In genomic region chr5:139819538-139820181, GRCm38 (mm10) we compare ENCODE assay signal across 12 mouse cellular contexts. TPM values are rescaled to one million over a fixed set of nuclear protein-coding genes. Genes with fewer than 3 reads are reported as not detected.
DNase-seq lines count a peak whose midpoint lies in the region; ATAC-seq and TF ChIP-seq lines count a peak whose summit lies in the region.
"Had no signal": no experiment of that assay in that cellular context is flagged by ENCODE, and none has a peak within 500 bp of the region (broad histone marks: within the 10 kb centered on the region; RNA-seq: fewer than 3 reads in every experiment).

TSS of gene Tmem184a (minus strand) at chr5:139819917.

- no peaks in the 10 kb centered on the region for H3K9me3 ChIP-seq in heart, embryonic 10.5 days
- H3K9me3 ChIP-seq in heart, embryonic 12.5 days (replicated peaks): no peaks in the 10 kb centered on the region
- no peaks in the 10 kb centered on the region for H3K9me3 ChIP-seq in lung, embryonic 14.5 days (ENCODE audit: low read depth, low read length)
- H3K9me3 ChIP-seq: limb, embryonic 12.5 days had no signal

- H3K4me1 ChIP-seq in heart, embryonic 10.5 days: peaks cover 16% of the 10 kb centered on the region; the same call in 1 of the 2 replicates
- 0 out of 2 replicates have a peak, but pooled peaks cover 10% of the 10 kb centered on the region for H3K4me1 ChIP-seq in heart, embryonic 12.5 days (replicated peaks)
- H3K4me1 ChIP-seq in lung, embryonic 14.5 days (ENCODE audit: insufficient read depth): 0 out of 2 replicates have a peak, but pooled peaks cover 3% of the 10 kb centered on the region
- H3K4me1 ChIP-seq in thymus, adult 2 months (replicated peaks; ENCODE audit: control insufficient read depth, insufficient read depth, low read length): no peaks in the 10 kb centered on the region

- ATAC-seq in heart, embryonic 12.5 days (ENCODE audit: insufficient number of reproducible peaks, low FRiP score): no peak
- ATAC-seq in lung, embryonic 14.5 days (ENCODE audit: insufficient read depth): no peak
- ATAC-seq: hindbrain, embryonic 16.5 days had no signal

- H3K79me2 ChIP-seq in myocyte (ENCODE audit: control insufficient read depth, insufficient read depth): no peaks in the 10 kb centered on the region

- no peak for TF ChIP-seq POLR2A in myocyte (IDR thresholded peaks at IDR 0.05; ENCODE audit: insufficient read length, low read depth)
- TF ChIP-seq POLR2A in thymus, adult 2 months (IDR thresholded peaks at IDR 0.05; ENCODE audit: control insufficient read depth, extremely low read depth, insufficient read depth, low read length, poor library complexity): no peak

- H3K4me3 ChIP-seq in heart, embryonic 10.5 days: no peak within 1 kb of the TSS
- H3K4me3 ChIP-seq in heart, embryonic 12.5 days: no peak within 1 kb of the TSS
- no peak within 1 kb of the TSS for H3K4me3 ChIP-seq in lung, embryonic 14.5 days (ENCODE audit: low read depth, low read length)
- no peak within 1 kb of the TSS for H3K4me3 ChIP-seq in myocyte
- H3K4me3 ChIP-seq in thymus, adult 2 months (ENCODE audit: control insufficient read depth, insufficient read depth, low read length): no peak within 1 kb of the TSS
- H3K4me3 ChIP-seq: limb, embryonic 12.5 days had no signal

- no peak for DNase-seq in heart, embryonic 10.5 days (ENCODE audit: low spot score)
- DNase-seq in lung, embryonic 14.5 days: no peak
- no peak for DNase-seq in lung, adult 18-20 months
- no peak for DNase-seq in gonadal fat pad, adult 2 months (ENCODE audit: low read depth)
- DNase-seq in thymus, adult 2 months: no peak
- no peak for DNase-seq in frontal cortex, postnatal 36 days (ENCODE audit: low spot score in 2 of 2)
- DNase-seq: cerebellum, adult 2 months; layer of hippocampus, postnatal 36 days had no signal

- no peak within 1 kb of the TSS for H3K4me2 ChIP-seq in heart, embryonic 12.5 days
- H3K4me2 ChIP-seq in lung, embryonic 14.5 days: no peak within 1 kb of the TSS
- peak within 1 kb of the TSS; percentile 36 for H3K4me2 ChIP-seq in myocyte (ENCODE audit: low read depth)
- H3K4me2 ChIP-seq: limb, embryonic 12.5 days had no signal

- 81% methylated on average over 9 of the region's 9 CpGs for WGBS in heart, embryonic 10.5 days
- 78% methylated on average over 9 of the region's 9 CpGs for WGBS in heart, embryonic 12.5 days
- 82% methylated on average over 9 of the region's 9 CpGs for WGBS in lung, embryonic 14.5 days
- WGBS in thymus, adult 2 months: 91% methylated on average over 9 of the region's 9 CpGs

- H3K27me3 ChIP-seq in heart, embryonic 10.5 days (ENCODE audit: insufficient read depth, poor library complexity, severe bottlenecking): peaks cover 6% of the 10 kb centered on the region
- H3K27me3 ChIP-seq in heart, embryonic 12.5 days (replicated peaks): peaks cover 6% of the 10 kb centered on the region
- no peaks in the 10 kb centered on the region for H3K27me3 ChIP-seq in lung, embryonic 14.5 days (ENCODE audit: insufficient read depth, low read length)
- H3K27me3 ChIP-seq in myocyte (ENCODE audit: control insufficient read depth, insufficient read depth, insufficient read length): no peaks in the 10 kb centered on the region
- no peaks in the 10 kb centered on the region for H3K27me3 ChIP-seq in thymus, adult 2 months (ENCODE audit: control insufficient read depth, insufficient read depth, low read length)

- no peak for TF ChIP-seq CTCF in lung, embryonic 14.5 days (IDR thresholded peaks at IDR 0.05; ENCODE audit: low read depth)
- no peak for TF ChIP-seq CTCF in thymus, adult 2 months (IDR thresholded peaks at IDR 0.05; ENCODE audit: borderline replicate concordance, control insufficient read depth, extremely low read depth, insufficient read depth, low read length, poor library complexity)

- no peak within 1 kb of the TSS for H3ac ChIP-seq in myocyte (ENCODE audit: control insufficient read depth, insufficient read length)

- peaks cover 32% of the 10 kb centered on the region for H3K36me3 ChIP-seq in heart, embryonic 10.5 days
- peaks cover 36% of the 10 kb centered on the region for H3K36me3 ChIP-seq in heart, embryonic 12.5 days
- peaks cover 30% of the 10 kb centered on the region; the same call in 1 of the 2 replicates for H3K36me3 ChIP-seq in lung, embryonic 14.5 days (ENCODE audit: insufficient read depth)
- peaks cover 8% of the 10 kb centered on the region for H3K36me3 ChIP-seq in myocyte (ENCODE audit: control insufficient read depth, insufficient read depth)
- H3K36me3 ChIP-seq in thymus, adult 2 months (ENCODE audit: control insufficient read depth, insufficient read depth, low read length): 0 out of 2 replicates have a peak, but pooled peaks cover 9% of the 10 kb centered on the region

- peak within 1 kb of the TSS; percentile 60 for H3K27ac ChIP-seq in heart, embryonic 10.5 days
- no peak within 1 kb of the TSS for H3K27ac ChIP-seq in heart, embryonic 12.5 days (ENCODE audit: poor library complexity, severe bottlenecking)
- no peak within 1 kb of the TSS for H3K27ac ChIP-seq in lung, embryonic 14.5 days (ENCODE audit: low read depth)
- no peak within 1 kb of the TSS for H3K27ac ChIP-seq in thymus, adult 2 months (ENCODE audit: control insufficient read depth, insufficient read depth, low read length)
- H3K27ac ChIP-seq: limb, embryonic 12.5 days had no signal

- no peak within 1 kb of the TSS for H3K9ac ChIP-seq in heart, embryonic 12.5 days
- no peak within 1 kb of the TSS for H3K9ac ChIP-seq in lung, embryonic 14.5 days
- H3K9ac ChIP-seq: limb, embryonic 12.5 days had no signal

TF ChIP-seq in myocyte, 11 proteins besides CTCF, POLR2A, EP300 and RAD21:
- TF ChIP-seq USF1 (IDR thresholded peaks at IDR 0.05; ENCODE audit: low read depth): no peak
- peak; percentile 9 for TF ChIP-seq POLR2AphosphoS2 (IDR thresholded peaks at IDR 0.05; ENCODE audit: insufficient read length, low read depth)
- TF ChIP-seq MYOG (IDR thresholded peaks at IDR 0.05; ENCODE audit: control insufficient read depth in 1 of 3, insufficient read depth in 1 of 3, insufficient read length in 2 of 3, low read depth in 2 of 3): peak in 1 of 3 experiments; percentile 11

RNA-seq across cellular contexts. Expression of gene Tmem184a, which starts in this region (rescaled TPM):
- 2.8 and 3.6 TPM in 2 replicates for polyA plus RNA-seq in heart, embryonic 10.5 days (2016; fragmentation: Nextera tagmentation; extraction: Ambion mirVana)
- polyA plus RNA-seq in heart, embryonic 12.5 days (2016; fragmentation: Nextera tagmentation; extraction: Ambion mirVana): 0.41 and 0.42 TPM in 2 replicates
- 8.4 and 10.5 TPM in 2 replicates for polyA plus RNA-seq in lung, embryonic 14.5 days (2014; fragmentation: Nextera tagmentation; extraction: Ambion mirVana)
- polyA plus RNA-seq in gonadal fat pad, adult 2 months (2012; rRNA removed): 22.5 and 22.6 TPM in 2 replicates
- 7.2 TPM for polyA plus RNA-seq in myocyte (2012; fragmentation: generic; extraction: Trizol)
- polyA plus RNA-seq in thymus, adult 2 months (2012; rRNA removed): 6.1 and 7.6 TPM in 2 replicates
